Mouse (Mus musculus): Measurements from ENCODE around the gene Spaca4. TPM values are rescaled to one million over a fixed set of nuclear protein-coding genes. Genes with fewer than 3 reads are reported as not detected.

Gene Spaca4
- total and polyA plus RNA-seq, 3 experiments, result 0.38 TPM; not detected in 2

- no peaks in the 10 kb centered on the region for H3K9me3 ChIP-seq (replicated peaks; ENCODE audit: insufficient read depth, low read length)
- H3K27ac ChIP-seq (ENCODE audit: control insufficient read depth, low read depth, low read length), result no peak overlapping the region
- H3K4me1 ChIP-seq (ENCODE audit: control insufficient read depth in 1 of 2, insufficient read depth in 2 of 2, low read length in 2 of 2), result no peaks in the 10 kb centered on the region
- DNase-seq (ENCODE audit: low read depth, low spot score), result no peak
- H3K9ac ChIP-seq (ENCODE audit: control insufficient read depth, low read depth, low read length, poor library complexity, severe bottlenecking), result no peak overlapping the region
- no peak overlapping the region for H3K4me3 ChIP-seq (ENCODE audit: control insufficient read depth in 1 of 2, insufficient read depth in 1 of 2, low read depth in 2 of 2, low read length in 2 of 2)
- peaks cover 0 to 7% of the 10 kb centered on the region in 2 experiments; a peak in 3 of 4 replicates for H3K27me3 ChIP-seq (ENCODE audit: control insufficient read depth in 1 of 2, insufficient read depth in 2 of 2, low read length in 2 of 2)
- H3K79me2 ChIP-seq (ENCODE audit: control insufficient read depth, insufficient read depth, low read length, poor library complexity), result no peaks in the 10 kb centered on the region
- no peaks in the 10 kb centered on the region for H3K36me3 ChIP-seq (ENCODE audit: control insufficient read depth in 1 of 2, insufficient read depth in 2 of 2, low read length in 2 of 2)
- TF ChIP-seq MXI1 (IDR thresholded peaks at IDR 0.05; ENCODE audit: low read depth, low read length) (no peak), MAX (IDR thresholded peaks at IDR 0.05; ENCODE audit: low read length) (no peak), USF2 (IDR thresholded peaks at IDR 0.05; ENCODE audit: borderline replicate concordance in 1 of 2, insufficient read depth in 1 of 2, low read depth in 1 of 2, low read length in 2 of 2) (no peak), UBTF (IDR thresholded peaks at IDR 0.05; ENCODE audit: borderline replicate concordance, insufficient read depth, low read depth, low read length) (no peak), HCFC1 (IDR thresholded peaks at IDR 0.05; ENCODE audit: low read depth, low read length) (no peak), CHD2 (IDR thresholded peaks at IDR 0.05; ENCODE audit: low read length) (no peak)
These were observed 34.5 kb upstream of the Spaca4 start for GRCm38 (mm10) chr7:45760151-45760550.

- H3K4me3 ChIP-seq (ENCODE audit: control insufficient read depth in 1 of 2, insufficient read depth in 1 of 2, low read depth in 2 of 2, low read length in 2 of 2), result no peak overlapping the region
- H3K27ac ChIP-seq (ENCODE audit: control insufficient read depth, low read depth, low read length), result no peak overlapping the region
- peaks cover 0 to 7% of the 10 kb centered on the region in 2 experiments; a peak in 3 of 4 replicates for H3K27me3 ChIP-seq (ENCODE audit: control insufficient read depth in 1 of 2, insufficient read depth in 2 of 2, low read length in 2 of 2)
- no peaks in the 10 kb centered on the region for H3K79me2 ChIP-seq (ENCODE audit: control insufficient read depth, insufficient read depth, low read length, poor library complexity)
- TF ChIP-seq RCOR1 (IDR thresholded peaks at IDR 0.05; ENCODE audit: low read depth, low read length) (no peak), RAD21 (IDR thresholded peaks at IDR 0.05; ENCODE audit: low read depth, low read length) (no peak), POLR2AphosphoS5 (IDR thresholded peaks at IDR 0.05; ENCODE audit: borderline replicate concordance, low read depth, low read length) (no peak), JUND (IDR thresholded peaks at IDR 0.05; ENCODE audit: low read depth, low read length) (no peak), GABPA (IDR thresholded peaks at IDR 0.05; ENCODE audit: low read depth, low read length) (no peak), MAX (IDR thresholded peaks at IDR 0.05; ENCODE audit: low read length) (no peak), ZMIZ1 (IDR thresholded peaks at IDR 0.05; ENCODE audit: low read depth, low read length) (no peak), MAZ (IDR thresholded peaks at IDR 0.05; ENCODE audit: low read depth, low read length) (no peak), TBP (IDR thresholded peaks at IDR 0.05; ENCODE audit: low read depth, low read length) (no peak), MEF2A (IDR thresholded peaks at IDR 0.05; ENCODE audit: extremely low read depth, insufficient replicate concordance, low read depth, low read length, poor library complexity, severe bottlenecking) (no peak), POLR2AphosphoS2 (IDR thresholded peaks at IDR 0.05; ENCODE audit: low read length) (no peak), HCFC1 (IDR thresholded peaks at IDR 0.05; ENCODE audit: low read depth, low read length) (no peak), MYB (IDR thresholded peaks at IDR 0.05; ENCODE audit: low read depth, low read length) (no peak), BHLHE40 (IDR thresholded peaks at IDR 0.05; ENCODE audit: borderline replicate concordance, low read depth, low read length) (no peak)
- H3K4me1 ChIP-seq (ENCODE audit: control insufficient read depth in 1 of 2, insufficient read depth in 2 of 2, low read length in 2 of 2), result no peaks in the 10 kb centered on the region
- H3K36me3 ChIP-seq (ENCODE audit: control insufficient read depth in 1 of 2, insufficient read depth in 2 of 2, low read length in 2 of 2), result no peaks in the 10 kb centered on the region
- no peaks in the 10 kb centered on the region for H3K9me3 ChIP-seq (replicated peaks; ENCODE audit: insufficient read depth, low read length)
- no peak overlapping the region for H3K9ac ChIP-seq (ENCODE audit: control insufficient read depth, low read depth, low read length, poor library complexity, severe bottlenecking)
- DNase-seq (ENCODE audit: low read depth, low spot score), result no peak
These were observed 33.8 kb upstream of the Spaca4 start for GRCm38 (mm10) chr7:45759400-45759799.

Measured in MEL (cell line).